8 mouse cellular contexts compared by ENCODE assay signal in the genomic region with DNA sequence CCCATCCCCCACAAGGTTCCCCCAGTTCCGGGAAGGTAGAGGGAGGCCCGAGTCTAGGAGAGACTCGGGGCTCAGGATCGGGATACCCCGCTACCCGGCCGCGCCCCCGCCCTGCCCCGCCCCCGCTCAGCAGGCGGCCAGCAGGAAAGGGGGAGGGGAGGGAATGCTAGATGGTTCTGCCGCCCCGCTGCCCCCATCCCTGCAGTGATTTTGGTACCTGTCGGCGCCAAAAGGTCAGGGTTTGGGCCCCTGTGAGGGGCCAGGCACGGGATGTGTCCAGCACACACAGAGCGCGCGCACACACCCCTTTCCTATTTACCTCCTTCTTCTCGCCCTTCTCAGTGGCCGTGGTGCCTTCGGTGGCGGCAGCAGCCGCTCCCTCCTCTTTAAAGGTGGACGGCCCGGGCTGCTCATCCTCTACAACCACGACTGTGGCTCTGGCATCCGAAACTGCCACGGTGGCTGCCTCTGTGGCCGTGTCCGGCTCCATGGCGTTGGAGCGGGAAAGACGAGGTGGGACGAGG. TPM values are rescaled to one million over a fixed set of nuclear protein-coding genes. Genes with fewer than 3 reads are reported as not detected.
DNase-seq lines count a peak whose midpoint lies in the region; ATAC-seq lines count a peak whose summit lies in the region.

No protein-coding gene starts in this region.

- peak overlapping the region; percentile 71 for H3K9ac ChIP-seq in heart, embryonic 12.5 days
- H3K9ac ChIP-seq in midbrain, embryonic 16.5 days (ENCODE audit: low read depth, low read length): peak overlapping the region; percentile 84

- no peaks in the 10 kb centered on the region for H3K27me3 ChIP-seq in heart, embryonic 12.5 days (replicated peaks)
- no peaks in the 10 kb centered on the region for H3K27me3 ChIP-seq in midbrain, embryonic 16.5 days (ENCODE audit: control insufficient read depth, insufficient read depth, low read depth, low read length)

- no peaks in the 10 kb centered on the region for H3K9me3 ChIP-seq in heart, embryonic 12.5 days (replicated peaks)
- H3K9me3 ChIP-seq in midbrain, embryonic 16.5 days (replicated peaks; ENCODE audit: control insufficient read depth, low read length, poor library complexity, severe bottlenecking): no peaks in the 10 kb centered on the region

- H3K4me2 ChIP-seq in heart, embryonic 12.5 days: peak overlapping the region; percentile 61
- H3K4me2 ChIP-seq in midbrain, embryonic 16.5 days (ENCODE audit: low read length): peak overlapping the region; percentile 66

- peak overlapping the region; percentile 55 for H3K27ac ChIP-seq in heart, embryonic 12.5 days (ENCODE audit: poor library complexity, severe bottlenecking)
- H3K27ac ChIP-seq in midbrain, embryonic 16.5 days (ENCODE audit: low read length): peak overlapping the region; percentile 93

- WGBS in heart, embryonic 12.5 days: 13% methylated on average over 29 of the region's 36 CpGs
- WGBS in midbrain, embryonic 16.5 days: 18% methylated on average over 24 of the region's 36 CpGs

- H3K4me1 ChIP-seq in heart, embryonic 12.5 days (replicated peaks): no peaks in the 10 kb centered on the region
- no peaks in the 10 kb centered on the region for H3K4me1 ChIP-seq in midbrain, embryonic 16.5 days (ENCODE audit: control insufficient read depth, insufficient read depth, low read length)

- H3K4me3 ChIP-seq in heart, embryonic 12.5 days: peak overlapping the region; percentile 75
- H3K4me3 ChIP-seq in midbrain, embryonic 16.5 days (ENCODE audit: low read depth, low read length): peak overlapping the region; percentile 64

- ATAC-seq in heart, embryonic 12.5 days (ENCODE audit: insufficient number of reproducible peaks, low FRiP score): peak; percentile 57
- ATAC-seq in midbrain, embryonic 16.5 days: peak; percentile 90
- no peak for ATAC-seq in inflammation-experienced regulatory T-cells, adult 6 months

- peak; percentile 35 for DNase-seq in adrenal gland, adult 2 months
- no peak for DNase-seq in adrenal gland, postnatal 14 days
- DNase-seq in urinary bladder, adult 2 months (ENCODE audit: low spot score): peak; percentile 23
- DNase-seq in urinary bladder, postnatal 25 days (ENCODE audit: low spot score): no peak
- peak; percentile 7 to 14 for DNase-seq in layer of hippocampus, postnatal 36 days

- no peaks in the 10 kb centered on the region for H3K36me3 ChIP-seq in heart, embryonic 12.5 days
- H3K36me3 ChIP-seq in midbrain, embryonic 16.5 days (ENCODE audit: control insufficient read depth, insufficient read depth, low read length): no peaks in the 10 kb centered on the region

RNA-seq across cellular contexts. Expression of gene Smarca1, which starts 0.8 kb away (rescaled TPM):
- total RNA-seq in adrenal gland, adult 2 months (2021): 10 to 100 TPM; 19.2 to 49.3 TPM
- polyA plus RNA-seq in adrenal gland, adult 2 months (2012; rRNA removed): 4.6 and 5.6 TPM in 2 replicates
- 36.4 and 38.9 TPM in 2 replicates for total RNA-seq in adrenal gland, postnatal 14 days (2021)
- 2.0 and 2.9 TPM in 2 replicates for polyA plus RNA-seq in urinary bladder, adult 2 months (2012; rRNA removed)
- polyA plus RNA-seq in heart, embryonic 12.5 days (2016; fragmentation: Nextera tagmentation; extraction: Ambion mirVana): 28.1 and 28.7 TPM in 2 replicates
- total RNA-seq in layer of hippocampus, postnatal 36 days (2021): 10 to 100 TPM; 36.6 to 38.0 TPM
- polyA plus RNA-seq in midbrain, embryonic 16.5 days (2015; fragmentation: Nextera tagmentation; extraction: Ambion mirVana): 39.5 and 44.5 TPM in 2 replicates
- under 1 TPM in 1 of 3 experiments, not detected in 2; 0.07 TPM for polyA plus RNA-seq in inflammation-experienced regulatory T-cells, adult 6 months (2017; shearing (Covaris generic))

RNA-seq across cellular contexts. Expression of gene Ocrl, which starts 20.2 kb away (rescaled TPM):
- 10 to 100 TPM; 42.7 to 45.6 TPM for total RNA-seq in adrenal gland, adult 2 months (2021)
- polyA plus RNA-seq in adrenal gland, adult 2 months (2012; rRNA removed): 15.2 and 17.0 TPM in 2 replicates
- 42.8 and 44.6 TPM in 2 replicates for total RNA-seq in adrenal gland, postnatal 14 days (2021)
- 36.0 and 38.6 TPM in 2 replicates for polyA plus RNA-seq in urinary bladder, adult 2 months (2012; rRNA removed)
- polyA plus RNA-seq in heart, embryonic 12.5 days (2016; fragmentation: Nextera tagmentation; extraction: Ambion mirVana): 13.4 and 14.4 TPM in 2 replicates
- 10 to 100 TPM; 52.4 to 57.6 TPM for total RNA-seq in layer of hippocampus, postnatal 36 days (2021)
- polyA plus RNA-seq in midbrain, embryonic 16.5 days (2015; fragmentation: Nextera tagmentation; extraction: Ambion mirVana): 35.3 and 36.5 TPM in 2 replicates
- 1 to 10 TPM; 4.5 to 8.4 (median 7.4) TPM for polyA plus RNA-seq in inflammation-experienced regulatory T-cells, adult 6 months (2017; shearing (Covaris generic))

Comparison
In these comparisons a context has a peak if more than half of its experiments do, and no peak if none do; other contexts are left out.
1. DNase-seq: peak in adrenal gland, adult 2 months (single experiment), urinary bladder, adult 2 months (single experiment) and layer of hippocampus, postnatal 36 days (2 of 2); none in adrenal gland, postnatal 14 days (single experiment) and urinary bladder, postnatal 25 days (single experiment).